Mouse (Mus musculus) embryonic facial prominence, embryonic 11.5 days (tissue): ENCODE data around the gene 1700003F12Rik. TPM values are rescaled to one million over a fixed set of nuclear protein-coding genes. Genes with fewer than 3 reads are reported as not detected.
A peak's percentile ranks its signal among the peaks of the same experiment; 100 is the strongest.

Experiments
- ATAC-seq: fragments of 200-750 bp; cut with Nextera tagmentation; replicated peaks from 2 replicates; pipeline ENCODE4 v1.8.0; 2017; ENCODE audit warnings: low read depth; ENCODE audit not compliant: insufficient number of reproducible peaks, low FRiP score, low TSS enrichment
- DNase-seq: peaks from one replicate; pipeline ENCODE4 v3.0.0-alpha.2; 2015; ENCODE audit warnings: low spot score
- H3K27ac ChIP-seq: fragments of 300-500 bp; sonication (generic); replicated peaks from 2 replicates; pipeline ENCODE4 v1.5.1; 2014; ENCODE audit warnings: mild to moderate bottlenecking, low read depth, low read length, control low read depth
- H3K27me3 ChIP-seq: fragments of 300-500 bp; sonication (generic); 2 replicates; pipeline ENCODE4 v1.6.1; 2014; ENCODE audit warnings: mild to moderate bottlenecking, low read length, moderate library complexity, mixed read lengths; ENCODE audit not compliant: control insufficient read depth, insufficient read depth
- H3K36me3 ChIP-seq: fragments of 300-500 bp; sonication (generic); replicated peaks from 2 replicates; pipeline ENCODE4 v1.6.1; 2014; ENCODE audit warnings: low read depth, mild to moderate bottlenecking, low read length, moderate library complexity, mixed read lengths; ENCODE audit not compliant: control insufficient read depth, insufficient read depth
- H3K4me1 ChIP-seq: fragments of 300-500 bp; sonication (generic); 2 replicates; pipeline ENCODE4 v1.6.1; 2014; ENCODE audit warnings: low read length, mixed read lengths; ENCODE audit not compliant: control insufficient read depth, insufficient read depth
- H3K4me2 ChIP-seq: fragments of 300-500 bp; sonication (generic); 2 replicates; pipeline ENCODE4 v1.6.1; 2014; ENCODE audit warnings: low read depth, mild to moderate bottlenecking, control low read depth, low read length, moderate library complexity
- H3K4me3 ChIP-seq: fragments of 300-500 bp; sonication (generic); 2 replicates; pipeline ENCODE4 v1.5.1; 2014; ENCODE audit warnings: low read depth, low read length, control low read depth
- H3K9ac ChIP-seq: fragments of 300-500 bp; sonication (generic); replicated peaks from 2 replicates; pipeline ENCODE4 v1.6.1; 2014; ENCODE audit warnings: mild to moderate bottlenecking, control low read depth, low read length
- H3K9me3 ChIP-seq: fragments of 300-500 bp; sonication (generic); replicated peaks from 2 replicates; pipeline ENCODE4 v1.6.1; 2016; ENCODE audit warnings: mild to moderate bottlenecking, low read length, inconsistent platforms, mixed read lengths; ENCODE audit not compliant: control insufficient read depth
- WGBS: fragments of 180-500 bp; shearing (Covaris S2); extraction: QIAGEN DNeasy Blood & Tissue Kit; methylation state at CpG from one replicate; pipeline ENCODE4 v1.1.7; 2014; 5-methylcytosine and 5-hydroxymethylcytosine counted together
- polyA plus RNA-seq: library from polyadenylated mRNA; unstranded; fragments of >200 nt; fragmentation: Nextera tagmentation; extraction: Ambion mirVana; gene quantifications from 2 replicates; pipeline ENCODE4 v1.2.1, GENCODE M21; 2014

1700003F12Rik gene
- polyA plus RNA-seq, 1 experiment from 2014 or later: 1.5 TPM

- 75% methylated on average over 2 of the region's 2 CpGs for WGBS
- Histone ChIP-seq H3K4me2 (no peak overlapping the region), H3K36me3 (peaks cover 8% of the 10 kb centered on the region; the same call in 1 of the 2 replicates), H3K9ac (no peak overlapping the region), H3K9me3 (no peaks in the 10 kb centered on the region), H3K4me3 (no peak overlapping the region), H3K27ac (no peak overlapping the region), H3K4me1 (no peaks in the 10 kb centered on the region), H3K27me3 (no peaks in the 10 kb centered on the region)
- ATAC-seq (no peak), DNase-seq (no peak)
These were observed 8.6 kb upstream of the 1700003F12Rik start for GRCm38 (mm10) chr2:154538310-154538709.

- Histone ChIP-seq H3K36me3 (peaks cover 8% of the 10 kb centered on the region; the same call in 1 of the 2 replicates), H3K9me3 (no peaks in the 10 kb centered on the region), H3K27me3 (no peaks in the 10 kb centered on the region), H3K27ac (no peak overlapping the region), H3K9ac (no peak overlapping the region), H3K4me1 (no peaks in the 10 kb centered on the region), H3K4me2 (no peak overlapping the region), H3K4me3 (no peak overlapping the region)
- no peak for ATAC-seq
- no peak for DNase-seq
- 72% methylated on average over 3 of the region's 3 CpGs for WGBS
These were observed 8.2 kb upstream of the 1700003F12Rik start for GRCm38 (mm10) chr2:154538710-154539109.

DNA sequence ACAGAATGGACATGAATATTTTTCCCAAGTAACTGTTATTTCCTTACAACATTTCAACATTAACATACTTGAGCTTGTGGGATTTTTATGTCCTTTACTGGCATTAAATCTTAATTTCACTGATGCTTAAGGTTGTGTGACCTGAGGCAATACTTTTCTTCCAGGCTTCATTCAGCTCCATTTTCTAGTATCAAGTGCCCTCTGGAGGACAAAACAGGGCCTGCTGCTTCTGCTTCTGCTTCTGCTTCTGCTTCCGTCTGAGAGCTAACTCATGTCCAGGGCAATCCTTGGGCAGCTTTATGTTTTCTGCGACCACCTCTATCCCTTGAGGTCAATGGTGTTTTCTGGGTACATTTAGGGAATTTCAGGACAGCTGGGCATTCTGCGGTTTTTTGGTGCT, 7.2 kb upstream of the 1700003F12Rik start:
- Histone ChIP-seq H3K4me3 (no peak overlapping the region), H3K4me2 (no peak overlapping the region), H3K27me3 (no peaks in the 10 kb centered on the region; the same call in 1 of the 2 replicates), H3K36me3 (peaks cover 7% of the 10 kb centered on the region; the same call in 1 of the 2 replicates), H3K9ac (no peak overlapping the region), H3K4me1 (no peaks in the 10 kb centered on the region), H3K9me3 (no peaks in the 10 kb centered on the region), H3K27ac (no peak overlapping the region)
- DNase-seq (peak; percentile 38), ATAC-seq (no peak)
- WGBS: 81% methylated on average over 3 of the region's 3 CpGs

GRCm38 (mm10) chr2:154541630-154542029, 5.3 kb upstream of the 1700003F12Rik start:
- Histone ChIP-seq H3K4me1 (no peaks in the 10 kb centered on the region), H3K27me3 (no peaks in the 10 kb centered on the region; the same call in 1 of the 2 replicates), H3K36me3 (no peaks in the 10 kb centered on the region; the same call in 1 of the 2 replicates), H3K27ac (no peak overlapping the region), H3K9ac (no peak overlapping the region), H3K9me3 (no peaks in the 10 kb centered on the region), H3K4me2 (no peak overlapping the region), H3K4me3 (no peak overlapping the region)
- DNase-seq: no peak
- 83% methylated on average over 2 of the region's 2 CpGs for WGBS
- no peak for ATAC-seq

DNA sequence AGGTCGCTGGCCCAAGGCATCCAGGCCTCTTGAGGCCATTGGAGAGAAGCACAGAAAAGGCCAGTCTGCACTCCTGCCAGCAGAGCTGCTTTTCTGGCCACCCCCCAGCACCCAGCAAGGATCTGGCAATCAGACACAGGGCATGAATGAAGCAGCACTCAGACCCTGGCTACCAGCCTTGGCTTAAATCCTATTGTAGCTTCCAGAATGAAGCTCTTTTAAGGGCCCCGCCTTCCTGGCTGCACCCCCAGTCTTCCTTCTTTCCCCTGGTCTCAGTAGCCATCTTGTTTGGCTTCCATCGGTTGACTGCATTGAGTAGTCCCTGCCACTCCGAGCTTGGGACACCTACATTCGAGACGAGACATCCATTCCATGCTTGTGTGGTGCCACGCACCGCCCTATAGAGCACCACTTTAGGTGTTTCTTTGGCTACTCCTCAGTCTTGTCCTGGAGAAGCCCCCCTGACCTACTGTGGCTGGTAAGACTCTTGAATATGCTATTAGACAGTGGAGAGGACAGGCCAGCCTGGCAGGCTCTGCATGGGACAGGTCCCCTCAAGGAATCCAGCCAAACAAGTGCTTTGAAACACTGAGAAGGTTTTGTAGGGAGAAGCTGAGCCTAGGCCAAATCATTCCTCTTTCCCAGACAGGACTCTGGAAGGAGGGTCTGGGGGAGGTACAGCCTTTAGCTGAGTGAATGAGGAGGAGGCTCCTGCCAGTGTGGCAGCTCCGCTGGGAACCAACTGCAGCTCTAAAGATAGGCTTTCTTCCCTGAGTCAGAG, 3.1 kb upstream of the 1700003F12Rik start:
- H3K4me3 ChIP-seq: no peak overlapping the region
- no peaks in the 10 kb centered on the region for H3K4me1 ChIP-seq
- 87% methylated on average over 9 of the region's 9 CpGs for WGBS
- no peaks in the 10 kb centered on the region; the same call in 1 of the 2 replicates for H3K27me3 ChIP-seq
- DNase-seq (no peak), ATAC-seq (no peak)
- no peak overlapping the region for H3K9ac ChIP-seq
- H3K4me2 ChIP-seq: no peak overlapping the region
- H3K27ac ChIP-seq: no peak overlapping the region
- H3K9me3 ChIP-seq: no peaks in the 10 kb centered on the region
- no peaks in the 10 kb centered on the region for H3K36me3 ChIP-seq

DNA sequence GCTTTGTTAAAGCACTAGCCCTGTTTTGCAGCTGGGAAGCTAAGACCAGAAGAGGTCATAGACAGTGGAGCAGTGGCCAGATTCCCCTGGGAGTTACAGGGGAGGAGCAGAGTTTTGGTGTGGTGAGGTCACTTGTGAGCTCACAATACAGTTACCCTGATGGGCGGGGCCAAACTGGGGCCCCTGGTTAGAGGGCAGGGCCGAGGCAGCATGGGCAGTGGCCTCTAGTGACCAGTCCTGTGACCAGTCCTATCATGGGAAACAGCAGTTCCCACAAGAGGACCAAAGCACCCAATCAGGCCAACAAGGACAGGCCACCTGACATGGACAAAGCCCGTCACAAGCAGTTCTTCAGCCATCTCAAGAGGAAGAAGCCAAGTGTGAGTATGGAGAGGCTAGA, 1.8 kb downstream of the 1700003F12Rik start:
- Histone ChIP-seq H3K9ac (peak overlapping the region; percentile 62; the same call in 1 of the 2 replicates), H3K4me2 (no peak overlapping the region), H3K4me3 (no peak overlapping the region), H3K4me1 (peaks cover 4% of the 10 kb centered on the region; the same call in 1 of the 2 replicates), H3K27me3 (peaks cover 3% of the 10 kb centered on the region), H3K9me3 (no peaks in the 10 kb centered on the region), H3K36me3 (no peaks in the 10 kb centered on the region), H3K27ac (no peak overlapping the region)
- WGBS: 45% methylated on average over 3 of the region's 3 CpGs
- DNase-seq (no peak), ATAC-seq (no peak)

GRCm38 (mm10) chr2:154549127-154549885, 2.4 kb downstream of the 1700003F12Rik start:
- Histone ChIP-seq H3K9ac (peak overlapping the region; percentile 62), H3K36me3 (no peaks in the 10 kb centered on the region), H3K4me1 (peaks cover 4% of the 10 kb centered on the region; the same call in 1 of the 2 replicates), H3K4me2 (peak overlapping the region; percentile 91), H3K4me3 (peak overlapping the region; percentile 38), H3K27ac (no peak overlapping the region), H3K27me3 (peaks cover 3% of the 10 kb centered on the region), H3K9me3 (no peaks in the 10 kb centered on the region)
- ATAC-seq: peak; percentile 24
- DNase-seq: peak; percentile 87
- WGBS: 3% methylated on average over 44 of the region's 48 CpGs

GRCm38 (mm10) chr2:154549886-154550189, 3.0 kb downstream of the 1700003F12Rik start:
- no peak for ATAC-seq
- Histone ChIP-seq H3K27ac (no peak overlapping the region), H3K4me3 (peak overlapping the region; percentile 38), H3K9ac (no peak overlapping the region), H3K4me1 (peaks cover 4% of the 10 kb centered on the region; the same call in 1 of the 2 replicates), H3K4me2 (peak overlapping the region; percentile 91), H3K36me3 (no peaks in the 10 kb centered on the region), H3K9me3 (no peaks in the 10 kb centered on the region), H3K27me3 (peaks cover 3% of the 10 kb centered on the region)
- WGBS: 13% methylated on average over 20 of the region's 20 CpGs
- DNase-seq: no peak
